In genomic region chr17:87202958-87203720, GRCm38 (mm10) we compare ENCODE assay signal across 9 mouse cellular contexts.
DNase-seq lines count a peak whose midpoint lies in the region; ATAC-seq and TF ChIP-seq lines count a peak whose summit lies in the region.
"Had no signal": no experiment of that assay in that cellular context is flagged by ENCODE, and none has a peak within 500 bp of the region (broad histone marks: within the 10 kb centered on the region; RNA-seq: fewer than 3 reads in every experiment).

No protein-coding gene starts in this region.

- no peaks in the 10 kb centered on the region for H3K9me3 ChIP-seq in midbrain, embryonic 11.5 days (ENCODE audit: control insufficient read depth, low read length)
- H3K9me3 ChIP-seq in midbrain, postnatal 0 days (ENCODE audit: low read length): no peaks in the 10 kb centered on the region
- no peaks in the 10 kb centered on the region for H3K9me3 ChIP-seq in liver, embryonic 16.5 days (replicated peaks; ENCODE audit: control insufficient read depth, low read length)

- peak; percentile 58; the same call in 1 of the 2 replicates for ATAC-seq in midbrain, embryonic 11.5 days (ENCODE audit: low FRiP score)
- ATAC-seq in midbrain, postnatal 0 days (ENCODE audit: low FRiP score): no peak
- peak; percentile 50 for ATAC-seq in liver, embryonic 16.5 days (ENCODE audit: low read depth)
- ATAC-seq: hindbrain, postnatal 0 days had no signal

- intact Hi-C loops in left cerebral cortex, postnatal 36 days (cut with DNase I): no loop called here

- no peak overlapping the region for H3K9ac ChIP-seq in midbrain, embryonic 11.5 days (ENCODE audit: low read length)
- no peak overlapping the region for H3K9ac ChIP-seq in midbrain, postnatal 0 days (replicated peaks; ENCODE audit: low read length, poor library complexity, severe bottlenecking)
- no peak overlapping the region for H3K9ac ChIP-seq in liver, embryonic 16.5 days (ENCODE audit: low read depth, low read length)

- no peak overlapping the region for H3K27ac ChIP-seq in midbrain, embryonic 11.5 days (ENCODE audit: low read depth, low read length)
- H3K27ac ChIP-seq in midbrain, postnatal 0 days (ENCODE audit: low read depth, low read length): no peak overlapping the region
- H3K27ac ChIP-seq in liver, embryonic 16.5 days (ENCODE audit: low read length): no peak overlapping the region
- no peak overlapping the region for H3K27ac ChIP-seq in cerebellum, adult 2 months (ENCODE audit: insufficient read depth, low read length)
- H3K27ac ChIP-seq: hindbrain, postnatal 0 days had no signal

- no peak for TF ChIP-seq CTCF in midbrain, postnatal 0 days (IDR thresholded peaks at IDR 0.05)
- no peak for TF ChIP-seq CTCF in cerebellum, adult 2 months (IDR thresholded peaks at IDR 0.05; ENCODE audit: borderline replicate concordance, insufficient read depth, low read depth, low read length)

- no peaks in the 10 kb centered on the region for H3K36me3 ChIP-seq in midbrain, embryonic 11.5 days (ENCODE audit: control insufficient read depth, insufficient read depth, low read length)
- no peaks in the 10 kb centered on the region for H3K36me3 ChIP-seq in midbrain, postnatal 0 days (ENCODE audit: insufficient read depth, low read length)
- no peaks in the 10 kb centered on the region for H3K36me3 ChIP-seq in liver, embryonic 16.5 days (ENCODE audit: control insufficient read depth, insufficient read depth)

- WGBS in midbrain, embryonic 11.5 days: 45% methylated on average over 5 of the region's 5 CpGs
- WGBS in midbrain, postnatal 0 days: 62% methylated on average over 4 of the region's 5 CpGs
- WGBS in liver, embryonic 16.5 days (ENCODE audit: insufficient replicate concordance): 28% methylated on average over 5 of the region's 5 CpGs
- 47% methylated on average over 5 of the region's 5 CpGs for WGBS in cerebellum, adult 2 months

- no peak for TF ChIP-seq POLR2A in cerebellum, adult 2 months (IDR thresholded peaks at IDR 0.05; ENCODE audit: borderline replicate concordance, insufficient read depth, low read length)

- no peak overlapping the region for H3K4me2 ChIP-seq in midbrain, embryonic 11.5 days
- H3K4me2 ChIP-seq in midbrain, postnatal 0 days (ENCODE audit: low read depth, low read length, poor library complexity, severe bottlenecking): no peak overlapping the region
- no peak overlapping the region for H3K4me2 ChIP-seq in liver, embryonic 16.5 days (ENCODE audit: low read depth, low read length)

- no peaks in the 10 kb centered on the region; the same call in 1 of the 2 replicates for H3K4me1 ChIP-seq in midbrain, embryonic 11.5 days (ENCODE audit: control insufficient read depth, insufficient read depth, low read length)
- H3K4me1 ChIP-seq in midbrain, postnatal 0 days (ENCODE audit: insufficient read depth, low read length): 0 out of 2 replicates have a peak, but pooled peaks cover 4% of the 10 kb centered on the region
- H3K4me1 ChIP-seq in liver, embryonic 16.5 days (ENCODE audit: control insufficient read depth, low read depth, low read length): peaks cover 8% of the 10 kb centered on the region
- H3K4me1 ChIP-seq in cerebellum, adult 2 months (ENCODE audit: control insufficient read depth, insufficient read depth, low read length): peaks cover 6% of the 10 kb centered on the region

- peak; percentile 36 for DNase-seq in adrenal gland, adult 2 months
- DNase-seq in adrenal gland, postnatal 25 days: no peak
- peak; percentile 86 for DNase-seq in midbrain, embryonic 11.5 days (ENCODE audit: low spot score, missing footprints)
- no peak for DNase-seq in midbrain, postnatal 0 days (ENCODE audit: low spot score)
- DNase-seq in cerebellum, adult 2 months: no peak
- DNase-seq in left cerebral cortex, adult 18-20 months (ENCODE audit: low spot score in 2 of 2): no peak
- DNase-seq in left cerebral cortex, postnatal 36 days (ENCODE audit: low spot score in 2 of 2): no peak

- no peak overlapping the region for H3K4me3 ChIP-seq in midbrain, embryonic 11.5 days (ENCODE audit: low read depth, low read length)
- no peak overlapping the region for H3K4me3 ChIP-seq in midbrain, postnatal 0 days (ENCODE audit: low read depth, low read length)
- H3K4me3 ChIP-seq in liver, embryonic 16.5 days (ENCODE audit: low read depth, low read length): no peak overlapping the region
- no peak overlapping the region for H3K4me3 ChIP-seq in cerebellum, adult 2 months (replicated peaks; ENCODE audit: insufficient read depth, low read depth, low read length)

- no peaks in the 10 kb centered on the region; the same call in 1 of the 2 replicates for H3K27me3 ChIP-seq in midbrain, embryonic 11.5 days (ENCODE audit: control insufficient read depth, insufficient read depth, low read length)
- no peaks in the 10 kb centered on the region for H3K27me3 ChIP-seq in midbrain, postnatal 0 days (ENCODE audit: insufficient read depth, low read length)
- no peaks in the 10 kb centered on the region for H3K27me3 ChIP-seq in liver, embryonic 16.5 days (ENCODE audit: control insufficient read depth, insufficient read depth, low read depth, low read length)
- H3K27me3 ChIP-seq in cerebellum, adult 2 months (ENCODE audit: control insufficient read depth, insufficient read depth, low read length): no peaks in the 10 kb centered on the region

Comparison
In these comparisons a context has a peak if more than half of its experiments do, and no peak if none do; other contexts are left out.
1. DNase-seq: peak in adrenal gland, adult 2 months (single experiment) and midbrain, embryonic 11.5 days (single experiment); none in adrenal gland, postnatal 25 days (single experiment), midbrain, postnatal 0 days (single experiment), cerebellum, adult 2 months (0 of 2), left cerebral cortex, adult 18-20 months (0 of 2) and left cerebral cortex, postnatal 36 days (0 of 2).